Mouse (Mus musculus) limb, embryonic 12.5 days (tissue): ENCODE results near the gene Rhbdf1. TPM values are rescaled to one million over a fixed set of nuclear protein-coding genes. Genes with fewer than 3 reads are reported as not detected.
A peak's percentile ranks its signal among the peaks of the same experiment; 100 is the strongest.
"Not testable (repeated sequence)": the region's sequence is repeated elsewhere in the genome, so short reads cannot be mapped to it uniquely, and the experiment has no call there.

ENCODE experiments used
- ATAC-seq: fragments of 200-750 bp; cut with Nextera tagmentation; 2 replicates; pipeline ENCODE4 v1.8.0; 2017; ENCODE audit warnings: low read depth, moderate TSS enrichment; ENCODE audit not compliant: insufficient number of reproducible peaks, insufficient read depth, low FRiP score, low TSS enrichment
- H3K27ac ChIP-seq: fragments of 300-500 bp; sonication (generic); 2 replicates; pipeline ENCODE4 v1.5.1; 2016; ENCODE audit warnings: mild to moderate bottlenecking, moderate library complexity
- H3K27me3 ChIP-seq: fragments of 300-500 bp; sonication (generic); 2 replicates; pipeline ENCODE4 v1.6.1; 2016; ENCODE audit warnings: mild to moderate bottlenecking, moderate library complexity
- H3K36me3 ChIP-seq: fragments of 300-500 bp; sonication (generic); 2 replicates; pipeline ENCODE4 v1.6.1; 2016; ENCODE audit warnings: mild to moderate bottlenecking, moderate library complexity
- H3K4me1 ChIP-seq: fragments of 300-500 bp; sonication (generic); replicated peaks from 2 replicates; pipeline ENCODE4 v1.6.1; 2016
- H3K4me2 ChIP-seq: fragments of 300-500 bp; sonication (generic); 2 replicates; pipeline ENCODE4 v1.6.1; 2016; ENCODE audit warnings: mild to moderate bottlenecking, moderate library complexity
- H3K4me3 ChIP-seq: fragments of 300-500 bp; sonication (generic); replicated peaks from 2 replicates; pipeline ENCODE4 v1.5.1; 2016; ENCODE audit warnings: mild to moderate bottlenecking
- H3K9ac ChIP-seq: fragments of 300-500 bp; sonication (generic); replicated peaks from 2 replicates; pipeline ENCODE4 v1.6.1; 2016; ENCODE audit warnings: mild to moderate bottlenecking, moderate library complexity
- H3K9me3 ChIP-seq: fragments of 300-500 bp; sonication (generic); 2 replicates; pipeline ENCODE4 v1.6.1; 2016; ENCODE audit warnings: mild to moderate bottlenecking, moderate library complexity
- WGBS: fragments of 180-500 bp; shearing (Covaris S2); methylation state at CpG from one replicate; pipeline ENCODE4 v1.1.7; 2016; 5-methylcytosine and 5-hydroxymethylcytosine counted together
- polyA plus RNA-seq: library from polyadenylated mRNA; unstranded; fragments of >200 nt; fragmentation: Nextera tagmentation; extraction: Ambion mirVana; gene quantifications from 2 replicates; pipeline ENCODE4 v1.2.1, GENCODE M21; 2016

The Rhbdf1 gene
- polyA plus RNA-seq, 1 experiment from 2014 or later, result 39.8 TPM

DNA sequence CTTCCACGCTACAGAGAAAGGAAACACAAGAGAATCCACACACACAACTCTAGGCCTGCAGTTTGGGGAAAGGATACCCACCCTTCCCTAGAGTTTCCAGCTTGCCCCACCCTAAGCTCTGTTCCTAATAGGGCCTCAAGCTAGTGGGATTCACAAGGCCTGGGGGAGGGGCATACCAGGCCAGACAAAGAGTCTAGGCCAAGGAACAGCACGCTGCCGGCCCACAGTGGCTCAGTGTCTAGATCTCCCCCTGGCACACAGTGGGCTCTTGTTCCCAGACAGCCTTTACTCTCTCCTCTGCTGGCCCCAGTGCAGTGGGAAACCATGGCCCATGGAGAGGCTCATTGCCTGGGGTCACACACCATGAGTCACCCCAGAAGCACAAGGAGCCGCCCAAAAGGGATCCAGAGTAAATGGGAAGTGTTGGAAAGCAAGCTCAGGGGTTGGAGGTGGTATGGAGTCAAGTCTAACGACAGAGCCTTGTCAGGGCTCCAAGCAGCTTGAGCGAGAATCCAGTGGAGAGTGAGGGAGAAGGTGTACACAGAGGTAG is 3.5 kb downstream of the Rhbdf1 start:
- no peaks in the 10 kb centered on the region for H3K9me3 ChIP-seq

GRCm38 (mm10) chr11:32216851-32217250 is 5.2 kb downstream of the Rhbdf1 start:
- WGBS, result 28% methylated on average over 8 of the region's 8 CpGs
- ATAC-seq, result no peak
- peaks cover 50% of the 10 kb centered on the region for H3K36me3 ChIP-seq

More for the DNA sequence above, 3.5 kb downstream of the Rhbdf1 start:
- Histone ChIP-seq H3K4me2 (peak overlapping the region; percentile 3; the same call in 1 of the 2 replicates), H3K27me3 (peaks cover 7% of the 10 kb centered on the region), H3K9ac (no peak overlapping the region), H3K4me1 (peaks cover 44% of the 10 kb centered on the region), H3K36me3 (peaks cover 33% of the 10 kb centered on the region), H3K27ac (0 out of 2 replicates have a peak overlapping the region, but pooled peaks have one; percentile 0), H3K4me3 (no peak overlapping the region)
- 64% methylated on average over 6 of the region's 6 CpGs for WGBS
- ATAC-seq, result no peak

DNA sequence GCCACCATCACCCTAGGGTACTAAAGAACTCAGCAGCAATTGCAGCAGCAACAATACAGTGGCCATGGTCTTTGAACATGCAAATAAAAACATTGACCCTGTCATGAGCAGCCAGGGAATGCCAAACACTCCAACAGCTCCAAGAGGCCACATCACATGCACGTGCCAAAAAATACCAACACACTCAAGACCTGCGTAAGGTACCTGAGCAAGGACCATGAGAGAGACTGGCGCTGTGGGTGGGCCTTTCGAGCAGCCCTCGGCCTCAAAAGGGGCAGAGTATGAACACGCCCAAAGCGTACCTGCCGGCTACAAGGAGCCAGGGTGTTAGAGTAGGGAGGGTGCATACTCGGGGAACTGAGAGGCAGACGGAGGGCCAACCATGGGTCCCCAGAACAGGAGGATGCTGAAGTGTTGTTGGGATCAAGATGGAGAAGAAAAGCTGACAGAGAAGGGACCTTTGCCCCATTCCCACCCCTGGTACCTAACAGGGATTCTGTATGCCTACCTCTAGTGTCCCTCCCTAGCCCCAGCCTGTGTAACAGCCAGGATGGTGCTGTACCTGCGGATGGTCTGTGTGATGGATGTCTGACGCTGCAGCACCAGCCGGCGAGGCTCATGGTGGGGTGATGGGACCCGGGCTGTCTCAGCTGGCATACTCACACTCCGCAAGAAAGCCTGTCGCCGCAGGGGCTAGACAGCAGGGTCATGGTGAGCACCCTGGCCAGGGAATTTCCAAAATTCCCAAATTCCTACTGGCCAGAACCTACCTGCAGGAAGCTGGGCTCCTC is 6.5 kb downstream of the Rhbdf1 start:
- Histone ChIP-seq H3K4me2 (no peak overlapping the region), H3K4me1 (peaks cover 23% of the 10 kb centered on the region), H3K9ac (0 out of 2 replicates have a peak overlapping the region, but pooled peaks have one; percentile 18), H3K9me3 (no peaks in the 10 kb centered on the region), H3K27me3 (no peaks in the 10 kb centered on the region), H3K27ac (no peak overlapping the region), H3K4me3 (no peak overlapping the region), H3K36me3 (peaks cover 63% of the 10 kb centered on the region)
- no peak for ATAC-seq
- 93% methylated on average over 18 of the region's 18 CpGs for WGBS

More at GRCm38 (mm10) chr11:32216851-32217250, 5.2 kb downstream of the Rhbdf1 start:
- H3K27ac ChIP-seq, result no peak overlapping the region
- H3K4me3 ChIP-seq, result no peak overlapping the region
- H3K9ac ChIP-seq, result no peak overlapping the region
- H3K27me3 ChIP-seq, result no peaks in the 10 kb centered on the region
- peaks cover 33% of the 10 kb centered on the region for H3K4me1 ChIP-seq
- H3K4me2 ChIP-seq, result no peak overlapping the region
- no peaks in the 10 kb centered on the region for H3K9me3 ChIP-seq

- 87% methylated on average over 9 of the region's 9 CpGs for WGBS
- no peak overlapping the region for H3K4me2 ChIP-seq
- no peak overlapping the region for H3K4me3 ChIP-seq
- no peak for ATAC-seq
- H3K27ac ChIP-seq, result no peak overlapping the region
- no peak overlapping the region for H3K9ac ChIP-seq
- no peaks in the 10 kb centered on the region for H3K27me3 ChIP-seq
- peaks cover 8% of the 10 kb centered on the region for H3K4me1 ChIP-seq
- no peaks in the 10 kb centered on the region for H3K9me3 ChIP-seq
- peaks cover 89% of the 10 kb centered on the region for H3K36me3 ChIP-seq
Observed at GRCm38 (mm10) chr11:32210623-32211022, 11.5 kb downstream of the Rhbdf1 start.

DNA sequence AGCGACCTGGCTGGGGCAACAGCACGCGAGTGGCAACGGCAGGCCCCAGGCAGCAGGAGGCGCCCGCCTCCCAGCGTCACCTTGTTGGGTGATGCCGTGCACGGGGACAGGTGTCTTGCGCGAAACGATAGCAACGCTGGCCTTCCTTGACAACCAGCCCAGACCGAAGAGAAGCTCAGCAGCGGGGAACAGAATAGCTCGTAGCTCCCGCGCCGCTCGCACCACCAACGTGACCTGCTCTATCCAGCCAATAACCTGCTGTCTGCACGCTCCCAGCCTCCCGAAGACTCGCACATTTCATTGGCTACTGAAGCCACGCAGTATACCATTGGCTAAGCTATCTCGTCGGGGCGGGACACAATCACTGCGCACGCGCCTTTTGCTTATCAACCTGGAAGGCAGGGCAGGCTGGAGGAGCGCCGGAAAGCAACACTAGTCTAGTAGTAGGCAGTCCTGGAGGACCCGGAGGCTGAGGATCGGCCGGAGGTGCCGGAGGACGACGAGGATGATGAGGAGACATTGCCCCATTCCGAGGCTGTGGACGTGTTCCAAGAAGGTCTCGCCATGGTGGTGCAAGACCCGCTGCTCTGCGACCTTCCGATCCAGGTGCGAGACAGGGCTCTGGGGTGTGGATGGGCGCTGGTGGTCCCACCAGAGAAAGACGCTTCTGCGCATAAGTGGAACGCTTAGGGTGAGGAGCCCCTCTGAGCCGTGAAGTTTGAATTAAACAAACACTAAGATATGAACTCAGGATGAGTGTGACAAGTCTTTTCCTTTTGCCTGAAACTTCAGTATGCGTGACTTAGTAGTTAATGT is 16.8 kb downstream of the Rhbdf1 start, which contains the start of gene Snrnp25:
Snrnp25 (plus strand) TSS at position 358 of the 816 bp plus-strand sequence.
- ATAC-seq, result peak; percentile 100
- H3K27ac ChIP-seq, result peak within 1 kb of the TSS; percentile 25; the same call in 1 of the 2 replicates
- H3K4me2 ChIP-seq, result peak within 1 kb of the TSS; percentile 76

DNA sequence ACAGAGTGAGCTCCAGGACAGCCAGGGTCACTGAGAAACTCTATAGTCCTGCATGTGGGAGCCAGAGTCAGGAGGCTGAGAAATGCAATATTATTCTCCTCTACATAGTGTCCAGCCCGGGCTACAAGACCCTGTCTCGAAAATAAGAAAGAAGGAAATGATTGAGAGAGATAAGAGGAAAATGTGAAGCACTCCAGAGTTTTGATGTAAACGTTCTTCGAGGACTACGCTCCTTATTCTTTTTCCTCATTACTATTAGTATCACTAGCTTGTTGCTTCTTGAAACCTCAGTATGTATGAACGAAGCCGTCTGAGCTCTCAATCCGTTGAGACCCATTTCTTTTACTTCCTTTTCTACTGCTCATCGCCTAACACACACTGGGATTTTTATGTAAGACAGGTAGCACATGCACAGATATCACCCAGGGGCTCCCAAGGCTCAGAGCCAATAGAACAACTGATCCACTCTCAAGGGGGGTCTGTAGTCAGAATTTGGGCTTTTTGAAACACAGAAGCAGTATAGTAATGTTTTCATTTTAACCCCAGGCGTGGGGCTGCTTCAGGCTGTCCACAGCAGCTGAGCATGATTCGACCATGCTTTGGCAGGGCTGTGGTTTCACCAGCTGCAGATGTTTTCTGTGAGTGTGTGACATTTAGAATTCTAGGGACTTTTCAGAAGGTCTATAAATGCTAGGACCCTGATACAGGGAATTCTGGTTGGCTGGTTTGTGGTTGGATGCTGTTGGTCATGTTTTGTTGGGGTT is 20.0 kb downstream of the Rhbdf1 start:
- no peak overlapping the region for H3K4me3 ChIP-seq
- no peak overlapping the region for H3K4me2 ChIP-seq
- H3K9ac ChIP-seq, result no peak overlapping the region
- ATAC-seq, result no peak
- H3K27ac ChIP-seq, result no peak overlapping the region
- H3K36me3 ChIP-seq, result peaks cover 4% of the 10 kb centered on the region; the same call in 1 of the 2 replicates
- 74% methylated on average over 11 of the region's 11 CpGs for WGBS
- no peaks in the 10 kb centered on the region; the same call in 1 of the 2 replicates for H3K27me3 ChIP-seq
- no peaks in the 10 kb centered on the region for H3K9me3 ChIP-seq
- peaks cover 17% of the 10 kb centered on the region for H3K4me1 ChIP-seq

More for the DNA sequence above, 16.8 kb downstream of the Rhbdf1 start, which contains the start of gene Snrnp25:
- Histone ChIP-seq H3K9ac (peak within 1 kb of the TSS; percentile 73), H3K4me3 (peak within 1 kb of the TSS; percentile 66), H3K36me3 (peaks cover 35% of the 10 kb centered on the region), H3K4me1 (peaks cover 15% of the 10 kb centered on the region), H3K27me3 (no peaks in the 10 kb centered on the region), H3K9me3 (no peaks in the 10 kb centered on the region)
- WGBS, result under 1% methylated on average over 52 of the region's 52 CpGs

- peaks cover 11% of the 10 kb centered on the region for H3K4me1 ChIP-seq
- H3K9ac ChIP-seq, H3K36me3 ChIP-seq, H3K4me3 ChIP-seq, H3K9me3 ChIP-seq, ATAC-seq, H3K27ac ChIP-seq, H3K4me2 ChIP-seq, H3K27me3 ChIP-seq: not testable (repeated sequence)
- WGBS, result 76% methylated on average over 1 of the region's 1 CpGs
Observed at GRCm38 (mm10) chr11:32200992-32201391, 21.1 kb downstream of the Rhbdf1 start.

GRCm38 (mm10) chr11:32200075-32200601 is 22.0 kb downstream of the Rhbdf1 start, which contains the start of gene Il9r:
Gene Il9r, minus strand, starts transcription at chr11:32200279.
- 73% methylated on average over 10 of the region's 10 CpGs for WGBS
- no peak for ATAC-seq
- H3K27me3 ChIP-seq, result peaks cover 8% of the 10 kb centered on the region
- H3K4me2 ChIP-seq, result no peak within 1 kb of the TSS
- no peaks in the 10 kb centered on the region for H3K9me3 ChIP-seq
- peaks cover 9% of the 10 kb centered on the region for H3K4me1 ChIP-seq
- H3K36me3 ChIP-seq, result no peaks in the 10 kb centered on the region
- no peak within 1 kb of the TSS for H3K9ac ChIP-seq
- H3K27ac ChIP-seq, result no peak within 1 kb of the TSS
- H3K4me3 ChIP-seq, result no peak within 1 kb of the TSS

- Histone ChIP-seq H3K9me3 (no peaks in the 10 kb centered on the region), H3K36me3 (no peaks in the 10 kb centered on the region), H3K27ac (no peak overlapping the region), H3K4me3 (no peak overlapping the region), H3K9ac (no peak overlapping the region), H3K4me1 (0 out of 2 replicates have a peak, but pooled peaks cover 3% of the 10 kb centered on the region), H3K27me3 (peaks cover 12% of the 10 kb centered on the region), H3K4me2 (no peak overlapping the region)
- no peak for ATAC-seq
- WGBS, result 51% methylated on average over 6 of the region's 6 CpGs
Observed at GRCm38 (mm10) chr11:32199230-32199629, 22.9 kb downstream of the Rhbdf1 start.

GRCm38 (mm10) chr11:32198256-32198955 is 23.7 kb downstream of the Rhbdf1 start:
- H3K9ac ChIP-seq, result no peak overlapping the region
- no peak overlapping the region for H3K4me3 ChIP-seq
- H3K4me1 ChIP-seq, result 0 out of 2 replicates have a peak, but pooled peaks cover 3% of the 10 kb centered on the region
- no peaks in the 10 kb centered on the region for H3K9me3 ChIP-seq
- 67% methylated on average over 14 of the region's 14 CpGs for WGBS
- no peak for ATAC-seq
- no peak overlapping the region for H3K4me2 ChIP-seq
- H3K27ac ChIP-seq, result no peak overlapping the region
- no peaks in the 10 kb centered on the region for H3K36me3 ChIP-seq
- H3K27me3 ChIP-seq, result peaks cover 12% of the 10 kb centered on the region
